Mouse (Mus musculus): ENCODE data around the gene Fgfr2. TPM values are rescaled to one million over a fixed set of nuclear protein-coding genes. Genes with fewer than 3 reads are reported as not detected.

The Fgfr2 gene
- polyA plus RNA-seq, 3 experiments from 2014 or later, result 0.27 TPM; not detected in 2

- no peak for ATAC-seq
These were observed 376.1 kb downstream of the Fgfr2 start for GRCm38 (mm10) chr7:132747096-132747495.

GRCm38 (mm10) chr7:132742912-132743311, 380.2 kb downstream of the Fgfr2 start:
- no peak for ATAC-seq

GRCm38 (mm10) chr7:132739829-132740228, 383.3 kb downstream of the Fgfr2 start:
- ATAC-seq, result no peak

- ATAC-seq, result no peak
These were observed 384.3 kb downstream of the Fgfr2 start for GRCm38 (mm10) chr7:132738844-132739243.

GRCm38 (mm10) chr7:132736099-132736862, 386.9 kb downstream of the Fgfr2 start:
- no peak for ATAC-seq

GRCm38 (mm10) chr7:132735145-132735544, 388.0 kb downstream of the Fgfr2 start:
- peak; percentile 99 for ATAC-seq

GRCm38 (mm10) chr7:132734222-132734621, 388.9 kb downstream of the Fgfr2 start:
- no peak for ATAC-seq

GRCm38 (mm10) chr7:132733521-132733920, 389.6 kb downstream of the Fgfr2 start:
- no peak for ATAC-seq

- no peak for ATAC-seq
These were observed 390.9 kb downstream of the Fgfr2 start for GRCm38 (mm10) chr7:132732136-132732789.

- ATAC-seq, result no peak
These were observed 391.6 kb downstream of the Fgfr2 start for GRCm38 (mm10) chr7:132731558-132731957.

GRCm38 (mm10) chr7:132730510-132730909, 392.6 kb downstream of the Fgfr2 start:
- ATAC-seq, result no peak

GRCm38 (mm10) chr7:132729093-132729831, 393.9 kb downstream of the Fgfr2 start:
- no peak for ATAC-seq

- no peak for ATAC-seq
These were observed 396.9 kb downstream of the Fgfr2 start for GRCm38 (mm10) chr7:132726106-132726861.

GRCm38 (mm10) chr7:132724501-132725062, 398.6 kb downstream of the Fgfr2 start:
- ATAC-seq, result no peak

- ATAC-seq, result peak; percentile 72
These were observed 399.2 kb downstream of the Fgfr2 start for GRCm38 (mm10) chr7:132723906-132724305.

- no peak for ATAC-seq
These were observed 400.5 kb downstream of the Fgfr2 start for GRCm38 (mm10) chr7:132722401-132723370.

GRCm38 (mm10) chr7:132720562-132720961, 402.6 kb downstream of the Fgfr2 start:
- ATAC-seq, result no peak

- no peak for ATAC-seq
These were observed 403.6 kb downstream of the Fgfr2 start for GRCm38 (mm10) chr7:132719570-132719969.

- ATAC-seq, result no peak
These were observed 407.9 kb downstream of the Fgfr2 start for GRCm38 (mm10) chr7:132715259-132715658.

GRCm38 (mm10) chr7:132714236-132714923, 408.8 kb downstream of the Fgfr2 start:
- no peak for ATAC-seq

Data from inflammation-experienced regulatory T-cells, adult 6 months (primary cell).